Mouse (Mus musculus): Measurements from ENCODE around the gene Lrrc8a.

- TF ChIP-seq CTCF (conservative IDR thresholded peaks at IDR 0.05; ENCODE audit: low read length), result no peak
- TF ChIP-seq NANOG (IDR thresholded peaks at IDR 0.05; ENCODE audit: borderline replicate concordance, low read length), result no peak
These were observed 15.0 kb downstream of the Lrrc8a start for GRCm38 (mm10) chr2:30252521-30252920.

All from E14TG2a.4 (cell line).